Mouse (Mus musculus) CH12.LX (cell line): Measurements from ENCODE around the gene Map3k20. TPM values are rescaled to one million over a fixed set of nuclear protein-coding genes. Genes with fewer than 3 reads are reported as not detected.
A peak's percentile ranks its signal among the peaks of the same experiment; 100 is the strongest.

Experiments
- DNase-seq: peaks from one replicate; pipeline ENCODE4 v3.0.0-alpha.2; 2013; ENCODE audit errors: extremely low read depth
- H3K27ac ChIP-seq: 2 replicates; pipeline ENCODE4 v1.5.1; 2012; ENCODE audit warnings: low read depth, mild to moderate bottlenecking, control low read depth, moderate library complexity; ENCODE audit not compliant: insufficient read depth
- H3K27me3 ChIP-seq: replicated peaks from 2 replicates; pipeline ENCODE3; 2012; ENCODE audit warnings: inconsistent platforms
- H3K36me3 ChIP-seq, 2 experiments: replicated peaks in 1 of 2; 2 replicates each; pipeline versions ENCODE3 to v1.6.1; 2012; ENCODE audit warnings: inconsistent platforms in 1 of 2, low read length in 1 of 2, mild to moderate bottlenecking in 1 of 2, mixed read lengths in 1 of 2, moderate library complexity in 1 of 2; ENCODE audit not compliant: control insufficient read depth in 1 of 2, insufficient read depth in 1 of 2
- H3K4me1 ChIP-seq, 2 experiments: 2 replicates each; pipeline ENCODE4 v1.6.1; 2012; ENCODE audit warnings: inconsistent platforms in 1 of 2, moderate library complexity in 1 of 2; ENCODE audit not compliant: insufficient read depth in 2 of 2, control insufficient read depth in 1 of 2
- H3K4me2 ChIP-seq: 2 replicates; pipeline ENCODE4 v1.6.1; 2012; ENCODE audit warnings: low read depth, mild to moderate bottlenecking, control low read depth; ENCODE audit not compliant: poor library complexity, insufficient read depth, severe bottlenecking
- H3K4me3 ChIP-seq, 3 experiments: fragments of 150-350 bp in 1 of 3; sonication (generic) in 1 of 3; replicated peaks in 1 of 3; 2 replicates each; pipeline versions ENCODE3 to v1.5.1; 2011 to 2012; ENCODE audit warnings: low read depth in 2 of 3, low read length in 2 of 3, mild to moderate bottlenecking in 2 of 3, moderate library complexity in 2 of 3, control low read depth in 1 of 3, improper control_type of control experiment in 1 of 3, inconsistent platforms in 1 of 3, mixed read lengths in 1 of 3; ENCODE audit not compliant: poor library complexity in 1 of 3
- H3K79me2 ChIP-seq: replicated peaks from 2 replicates; pipeline ENCODE4 v1.6.1; 2012; ENCODE audit warnings: mild to moderate bottlenecking, moderate library complexity; ENCODE audit not compliant: control insufficient read depth, poor library complexity, insufficient read depth, severe bottlenecking; ENCODE audit errors: extremely low read depth
- H3K9ac ChIP-seq: 2 replicates; pipeline ENCODE4 v1.6.1; 2012; ENCODE audit warnings: low read depth, mild to moderate bottlenecking, control low read depth, moderate library complexity; ENCODE audit not compliant: insufficient read depth
- H3K9me3 ChIP-seq: replicated peaks from 2 replicates; pipeline ENCODE3; 2012; ENCODE audit warnings: low read length, inconsistent platforms, mixed read lengths
- BHLHE40 ChIP-seq: IDR thresholded peaks from 2 replicates; pipeline ENCODE4 v1.6.1; 2011; ENCODE audit warnings: mild to moderate bottlenecking, low read depth, low read length, improper control_type of control experiment
- CHD2 ChIP-seq: IDR thresholded peaks from 2 replicates; pipeline ENCODE4 v1.6.1; 2011; ENCODE audit warnings: low read length, improper control_type of control experiment
- CTCF ChIP-seq, 2 experiments: IDR thresholded peaks in 1 of 2; conservative IDR thresholded peaks in 1 of 2; 2 replicates each; pipeline ENCODE4 v1.5.1; 2011 to 2012; ENCODE audit warnings: low read depth in 2 of 2, low read length in 2 of 2, improper control_type of control experiment in 1 of 2, inconsistent platforms in 1 of 2, mild to moderate bottlenecking in 1 of 2, moderate library complexity in 1 of 2
- ELF1 ChIP-seq: IDR thresholded peaks from 2 replicates; pipeline ENCODE4 v1.6.1; 2014; ENCODE audit warnings: low read depth, mild to moderate bottlenecking, inconsistent platforms, low read length, improper control_type of control experiment
- EP300 ChIP-seq: IDR thresholded peaks from 2 replicates; pipeline ENCODE4 v1.6.1; 2011; ENCODE audit warnings: low read length, improper control_type of control experiment
- ETS1 ChIP-seq: conservative IDR thresholded peaks from 2 replicates; pipeline ENCODE4 v1.6.1; 2012; ENCODE audit warnings: low read depth, mild to moderate bottlenecking, inconsistent platforms, low read length, improper control_type of control experiment, moderate library complexity
- IRF4 ChIP-seq: IDR thresholded peaks from 2 replicates; pipeline ENCODE4 v1.6.1; 2014; ENCODE audit warnings: low read depth, mild to moderate bottlenecking, inconsistent platforms, low read length, improper control_type of control experiment
- JUN ChIP-seq: IDR thresholded peaks from 2 replicates; pipeline ENCODE4 v1.6.1; 2011; ENCODE audit warnings: low read depth, mild to moderate bottlenecking, low read length, improper control_type of control experiment, moderate library complexity; ENCODE audit not compliant: insufficient read depth
- JUND ChIP-seq: conservative IDR thresholded peaks from 2 replicates; pipeline ENCODE4 v1.6.1; 2011; ENCODE audit warnings: low read depth, low read length, improper control_type of control experiment
- MAFK ChIP-seq: IDR thresholded peaks from 2 replicates; pipeline ENCODE4 v1.6.1; 2011; ENCODE audit warnings: low read length, improper control_type of control experiment; ENCODE audit not compliant: insufficient replicate concordance
- MEF2A ChIP-seq: IDR thresholded peaks from 2 replicates; pipeline ENCODE4 v1.6.1; 2014; ENCODE audit warnings: low read depth, mild to moderate bottlenecking, inconsistent platforms, low read length, improper control_type of control experiment, borderline replicate concordance
- MXI1 ChIP-seq: IDR thresholded peaks from 2 replicates; pipeline ENCODE4 v1.6.1; 2011; ENCODE audit warnings: mild to moderate bottlenecking, low read depth, low read length, improper control_type of control experiment
- MYC ChIP-seq: IDR thresholded peaks from 2 replicates; pipeline ENCODE4 v1.6.1; 2011; ENCODE audit warnings: low read depth, mild to moderate bottlenecking, improper control_type of control experiment, low read length
- NELFE ChIP-seq: IDR thresholded peaks from 2 replicates; pipeline ENCODE4 v1.6.1; 2011; ENCODE audit warnings: low read depth, low read length, improper control_type of control experiment
- NRF1 ChIP-seq: IDR thresholded peaks from 2 replicates; pipeline ENCODE4 v1.6.1; 2014; ENCODE audit warnings: low read depth, mild to moderate bottlenecking, inconsistent platforms, low read length, improper control_type of control experiment, moderate library complexity
- PAX5 ChIP-seq: IDR thresholded peaks from 2 replicates; pipeline ENCODE4 v1.6.1; 2012; ENCODE audit warnings: low read length, inconsistent platforms, mixed read lengths
- POLR2AphosphoS2 ChIP-seq: IDR thresholded peaks from 2 replicates; pipeline ENCODE4 v1.6.1; 2011; ENCODE audit warnings: low read depth, low read length, improper control_type of control experiment
- RAD21 ChIP-seq: IDR thresholded peaks from 2 replicates; pipeline ENCODE4 v1.6.1; 2011; ENCODE audit warnings: low read depth, mild to moderate bottlenecking, low read length, improper control_type of control experiment, moderate library complexity
- RCOR1 ChIP-seq: conservative IDR thresholded peaks from 2 replicates; pipeline ENCODE4 v1.6.1; 2012; ENCODE audit warnings: low read depth, mild to moderate bottlenecking, inconsistent platforms, low read length, improper control_type of control experiment
- SIN3A ChIP-seq: IDR thresholded peaks from 2 replicates; pipeline ENCODE4 v1.6.1; 2012; ENCODE audit warnings: low read length, improper control_type of control experiment, inconsistent platforms
- SMC3 ChIP-seq: IDR thresholded peaks from 2 replicates; pipeline ENCODE4 v1.6.1; 2011; ENCODE audit warnings: low read depth, low read length, improper control_type of control experiment
- TBP ChIP-seq: conservative IDR thresholded peaks from 2 replicates; pipeline ENCODE4 v1.6.1; 2011; ENCODE audit warnings: low read depth, low read length, improper control_type of control experiment
- UBTF ChIP-seq: IDR thresholded peaks from 2 replicates; pipeline ENCODE4 v1.6.1; 2012; ENCODE audit warnings: low read depth, mild to moderate bottlenecking, inconsistent platforms, low read length, improper control_type of control experiment, moderate library complexity
- USF1 ChIP-seq: IDR thresholded peaks from 2 replicates; pipeline ENCODE4 v1.6.1; 2014; ENCODE audit warnings: low read depth, mild to moderate bottlenecking, inconsistent platforms, low read length, improper control_type of control experiment
- USF2 ChIP-seq: conservative IDR thresholded peaks from 2 replicates; pipeline ENCODE4 v1.6.1; 2011; ENCODE audit warnings: low read depth, low read length, improper control_type of control experiment
- ZNF384 ChIP-seq: IDR thresholded peaks from 2 replicates; pipeline ENCODE4 v1.6.1; 2012; ENCODE audit warnings: low read depth, low read length, improper control_type of control experiment, inconsistent platforms
- dilution Hi-C: fragments of 300-500 bp; cut with MboI; formaldehyde crosslinking; loops from 2 replicates; pipeline ENCODE4 v1.14.3; 2020; ENCODE audit warnings: low sequenced_read_pairs; ENCODE audit not compliant: extremely low pct_unique_long_range_greater_than_20kb, extremely low pct_ligation_motif_present
- in situ Hi-C: fragments of 300-500 bp; cut with MboI; formaldehyde crosslinking; loops from 3 replicates; pipeline ENCODE4 v1.14.3; 2019; ENCODE audit warnings: low sequenced_read_pairs, low pct_ligation_motif_present, low pct_unique_long_range_greater_than_20kb, mixed read lengths
- polyA plus RNA-seq: library from polyadenylated mRNA; unstranded; fragments of >175 nt; gene quantifications from 2 replicates; pipeline ENCODE4 v1.2.1, GENCODE M21; 2012; ENCODE audit warnings: low read depth; ENCODE audit not compliant: insufficient read length
- total RNA-seq, 2 experiments: library from RNA; depleted of rRNA; stranded (reverse); fragments of 300-350 nt in 1 of 2; fragments of >200 nt in 1 of 2; gene quantifications; 2 replicates each; pipeline ENCODE4 v1.2.3; 2012 to 2014

Map3k20 gene
- total and polyA plus RNA-seq, 3 experiments: 4.1 to 6.6 (median 6.1) TPM

- H3K79me2 ChIP-seq: no peaks in the 10 kb centered on the region
- H3K27ac ChIP-seq: no peak overlapping the region
- TF ChIP-seq POLR2AphosphoS2: no peak
- TF ChIP-seq CTCF (conservative IDR thresholded peaks at IDR 0.05 in 1 of 2, IDR thresholded peaks at IDR 0.05 in 1 of 2; ENCODE audit: low read depth in 2 of 2, low read length in 2 of 2): no peak
- no peak for TF ChIP-seq CHD2
- no peak for TF ChIP-seq NELFE
- TF ChIP-seq MEF2A: no peak
- TF ChIP-seq RCOR1: no peak
Observed at GRCm38 (mm10) chr2:72260704-72261103, 24.7 kb upstream of the Map3k20 start.

GRCm38 (mm10) chr2:72262814-72263480 is 22.5 kb upstream of the Map3k20 start:
- Histone ChIP-seq H3K27ac (no peak overlapping the region), H3K4me3 (no peak overlapping the region), H3K4me2 (peak overlapping the region; percentile 23; the same call in 1 of the 2 replicates), H3K9ac (no peak overlapping the region), H3K79me2 (no peaks in the 10 kb centered on the region), H3K9me3 (peaks cover 4% of the 10 kb centered on the region), H3K4me1 (peaks cover 5 to 10% of the 10 kb centered on the region in 2 experiments), H3K36me3 (no peaks in the 10 kb centered on the region), H3K27me3 (no peaks in the 10 kb centered on the region)
- in situ Hi-C loops (no loop called here), dilution Hi-C loops (no loop called here)
- TF ChIP-seq ZNF384 (no peak), JUN (peak; percentile 85), USF1 (no peak), IRF4 (peak; percentile 83), ETS1 (peak; percentile 52), JUND (peak; percentile 81), BHLHE40 (peak; percentile 45), EP300 (peak; percentile 21; the same call in 1 of the 2 replicates)
- peak; percentile 72 for DNase-seq

More at GRCm38 (mm10) chr2:72260704-72261103, 24.7 kb upstream of the Map3k20 start:
- H3K9ac ChIP-seq: no peak overlapping the region
- no peak overlapping the region for H3K4me2 ChIP-seq
- H3K9me3 ChIP-seq: no peaks in the 10 kb centered on the region
- H3K27me3 ChIP-seq: no peaks in the 10 kb centered on the region
- no peak for DNase-seq
- no peaks in the 10 kb centered on the region for H3K36me3 ChIP-seq
- in situ Hi-C loops: no loop called here
- dilution Hi-C loops: no loop called here
- no peak overlapping the region for H3K4me3 ChIP-seq
- peaks cover 5 to 10% of the 10 kb centered on the region in 2 experiments for H3K4me1 ChIP-seq

GRCm38 (mm10) chr2:72267390-72267789 is 18.0 kb upstream of the Map3k20 start:
- Histone ChIP-seq H3K27me3 (no peaks in the 10 kb centered on the region), H3K27ac (no peak overlapping the region), H3K9me3 (peaks cover 4% of the 10 kb centered on the region), H3K4me1 (peaks cover 10 to 21% of the 10 kb centered on the region in 2 experiments), H3K4me3 (no peak overlapping the region), H3K36me3 (no peaks in the 10 kb centered on the region), H3K9ac (no peak overlapping the region), H3K4me2 (no peak overlapping the region), H3K79me2 (no peaks in the 10 kb centered on the region)
- dilution Hi-C loops: no loop called here
- no peak for DNase-seq
- in situ Hi-C loops: no loop called here
- no peak for TF ChIP-seq TBP
- no peak for TF ChIP-seq JUN
- no peak for TF ChIP-seq MAFK
- no peak for TF ChIP-seq JUND
- no peak for TF ChIP-seq CHD2
- no peak for TF ChIP-seq PAX5
- TF ChIP-seq NELFE: no peak
- no peak for TF ChIP-seq RAD21
- TF ChIP-seq UBTF: no peak
- no peak for TF ChIP-seq ELF1
- TF ChIP-seq SIN3A: no peak
- TF ChIP-seq MYC: no peak
- no peak for TF ChIP-seq EP300
- no peak for TF ChIP-seq USF2
- TF ChIP-seq SMC3: no peak
- TF ChIP-seq MXI1: no peak
- TF ChIP-seq NRF1: no peak
